Mouse (Mus musculus) megakaryocyte, embryonic 14.5 days (primary cell): Measurements from ENCODE around the gene Enox1. TPM values are rescaled to one million over a fixed set of nuclear protein-coding genes. Genes with fewer than 3 reads are reported as not detected.

Experiments used
- H3K27me3 ChIP-seq: replicated peaks from 2 replicates; pipeline ENCODE3; 2012; ENCODE audit warnings: inconsistent platforms
- H3K36me3 ChIP-seq: replicated peaks from 2 replicates; pipeline ENCODE3; 2012; ENCODE audit warnings: low read length, inconsistent platforms, mixed read lengths
- H3K4me1 ChIP-seq: 2 replicates; pipeline ENCODE4 v1.6.1; 2012; ENCODE audit warnings: inconsistent platforms
- H3K4me3 ChIP-seq: replicated peaks from 2 replicates; pipeline ENCODE3; 2012; ENCODE audit warnings: moderate library complexity, mild to moderate bottlenecking, inconsistent platforms
- H3K9me3 ChIP-seq: 2 replicates; pipeline ENCODE4 v1.6.1; 2012; ENCODE audit warnings: inconsistent platforms
- FLI1 ChIP-seq: IDR thresholded peaks from 2 replicates; pipeline ENCODE4 v1.6.1; 2012; ENCODE audit warnings: low read length, inconsistent platforms, mixed read lengths
- GATA1 ChIP-seq: IDR thresholded peaks from 3 replicates; pipeline ENCODE4 v1.6.1; 2012; ENCODE audit warnings: mixed read lengths, low read length, inconsistent platforms, borderline replicate concordance
- polyA plus RNA-seq: library from polyadenylated mRNA; stranded (reverse); fragments of >175 nt; gene quantifications from 2 replicates; pipeline ENCODE4 v1.2.3, GENCODE M21; 2012; ENCODE audit warnings: low replicate concordance; ENCODE audit not compliant: insufficient read depth

Enox1 gene
- polyA plus RNA-seq, 1 experiment, result 0.13 TPM

DNA sequence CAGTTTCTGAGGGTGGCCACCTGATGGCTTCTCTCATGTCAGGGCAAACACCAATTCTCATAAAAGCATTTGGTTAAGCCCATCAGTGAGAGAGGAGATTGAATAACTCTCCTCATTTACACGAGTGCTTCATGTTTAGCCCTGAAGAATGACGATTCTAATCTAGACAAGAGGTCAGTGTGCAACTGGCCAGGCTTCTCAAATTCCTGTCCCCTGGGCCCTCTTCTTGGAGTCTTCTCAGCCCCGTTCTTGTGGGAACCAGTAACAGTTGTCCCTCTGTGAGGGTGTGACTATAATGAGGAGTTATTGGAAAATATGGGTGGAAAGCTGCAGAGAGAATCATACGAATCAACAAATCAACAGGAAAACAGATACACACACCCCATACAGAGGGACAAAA lies 103.5 kb downstream of the Enox1 start:
- TF ChIP-seq GATA1 (no peak), FLI1 (no peak)
- Histone ChIP-seq H3K36me3 (no peaks in the 10 kb centered on the region), H3K27me3 (peaks cover 4% of the 10 kb centered on the region), H3K4me1 (peaks cover 4% of the 10 kb centered on the region), H3K4me3 (no peak overlapping the region), H3K9me3 (no peaks in the 10 kb centered on the region; the same call in 1 of the 2 replicates)

DNA sequence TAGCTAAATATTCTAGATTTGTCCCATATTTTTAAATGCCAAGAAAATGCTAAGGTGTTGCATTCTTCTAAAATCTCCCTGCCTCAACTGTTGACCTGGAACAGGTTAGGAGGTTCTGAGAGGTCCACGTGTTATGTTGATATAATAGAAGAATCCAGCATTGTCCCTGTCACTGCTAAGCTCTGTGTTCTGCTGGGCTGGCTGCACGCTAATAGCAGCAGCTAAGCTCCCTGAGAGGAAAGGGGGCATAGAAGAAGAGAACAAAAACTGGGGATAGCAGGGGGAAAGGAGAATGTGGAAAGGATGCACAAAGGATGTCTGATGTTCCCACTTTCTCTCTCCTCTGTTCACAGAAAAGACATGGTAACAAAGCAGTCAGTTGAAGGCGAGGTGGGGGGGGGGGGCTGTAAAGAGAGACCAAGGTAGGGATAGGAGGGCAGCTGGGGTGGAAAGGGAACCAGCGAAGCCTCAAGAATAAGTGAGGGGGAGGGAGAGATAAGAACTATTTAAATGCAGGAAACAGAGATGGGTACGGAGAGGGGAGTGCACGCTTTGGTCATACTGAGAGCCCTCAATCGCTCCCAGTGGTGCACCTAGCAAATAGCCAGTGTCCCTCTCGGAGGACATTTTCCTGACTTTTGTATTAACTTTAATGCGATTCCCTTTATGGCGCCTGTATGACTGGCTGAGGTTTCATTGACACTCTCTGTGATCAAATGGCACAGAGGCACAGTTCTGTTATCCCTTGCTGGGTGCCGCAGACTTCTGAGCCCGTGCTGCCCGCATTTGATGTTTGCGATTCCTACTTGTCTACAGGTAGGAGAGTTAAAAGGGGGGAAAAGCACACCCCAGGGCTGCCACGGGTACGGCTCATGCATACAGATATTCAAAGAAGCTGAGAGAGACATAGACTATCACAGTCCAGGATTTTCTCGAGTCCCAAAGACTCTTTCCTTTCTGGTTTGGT lies 110.5 kb downstream of the Enox1 start:
- no peak overlapping the region for H3K4me3 ChIP-seq
- H3K4me1 ChIP-seq, result no peaks in the 10 kb centered on the region; the same call in 1 of the 2 replicates
- H3K27me3 ChIP-seq, result peaks cover 3% of the 10 kb centered on the region
- TF ChIP-seq GATA1 (no peak), FLI1 (no peak)
- H3K36me3 ChIP-seq, result no peaks in the 10 kb centered on the region
- no peaks in the 10 kb centered on the region for H3K9me3 ChIP-seq

DNA sequence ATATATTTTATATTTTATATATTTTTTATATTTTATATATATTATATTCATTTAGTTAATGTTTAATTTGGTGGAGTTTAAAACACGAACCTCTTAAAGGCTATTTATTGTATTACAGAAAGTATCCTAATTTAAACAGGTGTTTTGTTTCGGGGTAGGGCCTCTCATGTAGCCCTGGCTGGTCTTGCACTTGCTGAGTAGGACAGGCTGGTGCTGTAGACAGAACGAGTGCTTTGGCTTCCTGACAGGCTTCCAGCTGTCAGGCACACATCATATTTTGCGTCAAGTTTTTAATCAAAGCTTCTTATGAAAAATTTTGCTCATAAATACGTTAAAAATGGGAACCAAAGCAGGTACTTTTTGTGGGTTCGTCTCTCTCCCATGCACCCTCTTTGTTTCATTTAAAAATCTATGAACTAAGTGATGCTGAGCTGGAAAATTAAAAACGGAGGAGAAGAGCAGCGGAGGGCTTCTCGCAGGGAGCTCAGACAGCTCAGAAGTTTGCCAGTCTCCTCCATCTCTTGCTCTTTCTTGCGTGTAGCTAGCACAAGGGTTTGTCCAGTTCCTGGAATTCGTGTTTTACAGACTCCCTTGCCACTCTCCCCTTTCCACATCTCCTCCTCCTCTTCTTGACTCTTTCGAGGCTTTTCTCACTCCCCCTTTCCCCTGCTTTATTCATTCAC lies 115.8 kb downstream of the Enox1 start:
- H3K9me3 ChIP-seq, result no peaks in the 10 kb centered on the region

DNA sequence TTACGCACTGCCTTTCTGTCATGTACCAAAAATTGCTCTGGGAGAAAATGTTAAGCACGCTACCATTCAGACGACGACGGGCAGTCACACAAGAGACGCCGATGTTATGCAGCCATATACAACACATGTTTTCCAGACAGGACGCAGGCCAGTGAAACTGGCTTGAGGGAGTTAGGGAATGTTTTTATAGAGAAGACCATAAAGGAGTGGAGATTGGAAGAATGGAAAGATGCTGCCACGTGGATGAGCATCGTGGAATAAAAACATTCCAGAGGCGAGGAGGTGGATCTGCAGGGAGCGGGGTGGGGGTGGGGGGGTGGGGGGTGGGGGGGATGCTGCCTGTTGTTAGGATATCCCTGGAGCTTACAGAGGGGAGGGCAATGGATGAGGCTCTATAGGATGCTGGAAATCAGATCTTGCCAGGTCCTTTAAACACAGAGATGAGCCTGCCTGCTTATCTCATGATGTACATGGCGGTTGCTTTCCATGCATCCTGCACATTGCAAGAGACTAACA lies 116.4 kb downstream of the Enox1 start:
- no peak for TF ChIP-seq GATA1
- no peak for TF ChIP-seq FLI1
- Histone ChIP-seq H3K4me3 (no peak overlapping the region), H3K4me1 (no peaks in the 10 kb centered on the region), H3K27me3 (no peaks in the 10 kb centered on the region), H3K36me3 (no peaks in the 10 kb centered on the region), H3K9me3 (no peaks in the 10 kb centered on the region)

More for the DNA sequence above, 115.8 kb downstream of the Enox1 start:
- Histone ChIP-seq H3K4me1 (no peaks in the 10 kb centered on the region), H3K27me3 (no peaks in the 10 kb centered on the region), H3K36me3 (no peaks in the 10 kb centered on the region), H3K4me3 (no peak overlapping the region)
- TF ChIP-seq FLI1 (no peak), GATA1 (no peak)

DNA sequence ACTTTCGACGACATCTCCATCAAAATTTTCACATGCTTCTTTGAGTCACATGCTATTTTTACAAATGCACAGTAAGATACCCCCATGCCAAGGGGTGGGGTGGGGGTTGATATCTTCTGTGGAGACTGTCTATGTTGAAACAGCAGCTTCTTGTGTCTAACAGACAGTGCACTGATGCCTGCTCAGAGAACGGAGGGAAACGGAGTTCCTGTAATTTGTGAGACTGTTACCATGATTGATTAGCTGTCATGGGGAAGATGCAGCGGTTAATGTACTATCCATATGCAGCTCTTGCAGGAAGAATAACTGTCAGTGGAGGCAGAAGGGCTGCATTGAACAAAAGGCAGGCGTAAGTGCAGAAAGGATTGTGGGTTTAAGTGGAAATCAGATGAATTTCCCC lies 117.2 kb downstream of the Enox1 start:
- Histone ChIP-seq H3K27me3 (no peaks in the 10 kb centered on the region), H3K9me3 (no peaks in the 10 kb centered on the region), H3K36me3 (no peaks in the 10 kb centered on the region), H3K4me3 (no peak overlapping the region), H3K4me1 (no peaks in the 10 kb centered on the region)
- TF ChIP-seq FLI1, result no peak
- TF ChIP-seq GATA1, result no peak

DNA sequence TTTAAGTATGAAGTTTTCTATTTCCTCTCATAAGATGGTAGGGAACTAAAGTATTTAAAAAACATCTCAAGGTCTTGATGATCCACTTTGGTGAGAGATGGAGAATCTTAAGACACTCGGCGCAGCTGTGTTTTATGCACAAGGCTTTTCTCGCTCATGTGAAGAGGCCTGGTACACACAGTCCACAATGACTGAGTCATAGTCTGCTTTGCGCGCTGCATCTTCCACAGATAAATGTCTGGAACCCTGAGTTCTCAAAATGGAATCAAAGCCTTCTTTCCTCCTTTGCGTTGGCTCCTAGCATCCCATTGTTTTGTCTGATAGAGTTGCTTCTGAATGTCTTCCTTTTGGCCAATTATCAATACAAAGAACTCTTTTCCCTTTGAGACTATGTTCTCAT lies 119.0 kb downstream of the Enox1 start:
- TF ChIP-seq FLI1 (no peak), GATA1 (no peak)
- no peaks in the 10 kb centered on the region for H3K9me3 ChIP-seq
- no peaks in the 10 kb centered on the region for H3K36me3 ChIP-seq
- H3K4me3 ChIP-seq, result no peak overlapping the region
- no peaks in the 10 kb centered on the region for H3K27me3 ChIP-seq
- H3K4me1 ChIP-seq, result no peaks in the 10 kb centered on the region

DNA sequence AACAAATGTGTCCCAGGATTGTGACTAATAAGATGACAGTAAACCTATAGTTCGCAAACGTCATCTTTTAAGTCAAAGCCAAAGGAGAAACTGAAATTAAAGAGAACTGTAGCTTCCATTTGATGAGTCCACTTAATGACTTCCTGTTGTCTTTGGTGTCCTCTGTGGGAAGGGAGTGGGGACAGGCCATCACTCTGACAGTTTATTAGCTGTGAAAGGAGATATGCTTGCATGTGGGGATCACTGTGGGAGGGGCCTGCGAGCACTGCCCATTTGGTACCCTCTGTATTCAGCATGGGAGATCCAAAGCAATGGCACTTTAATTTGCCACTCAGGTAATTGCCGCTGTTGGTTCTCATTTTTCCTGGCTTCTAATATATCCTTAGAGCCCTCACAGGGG lies 122.6 kb downstream of the Enox1 start:
- TF ChIP-seq GATA1 (no peak), FLI1 (no peak)
- H3K4me3 ChIP-seq, result no peak overlapping the region
- H3K27me3 ChIP-seq, result no peaks in the 10 kb centered on the region
- H3K9me3 ChIP-seq, result no peaks in the 10 kb centered on the region
- no peaks in the 10 kb centered on the region for H3K36me3 ChIP-seq
- no peaks in the 10 kb centered on the region for H3K4me1 ChIP-seq

DNA sequence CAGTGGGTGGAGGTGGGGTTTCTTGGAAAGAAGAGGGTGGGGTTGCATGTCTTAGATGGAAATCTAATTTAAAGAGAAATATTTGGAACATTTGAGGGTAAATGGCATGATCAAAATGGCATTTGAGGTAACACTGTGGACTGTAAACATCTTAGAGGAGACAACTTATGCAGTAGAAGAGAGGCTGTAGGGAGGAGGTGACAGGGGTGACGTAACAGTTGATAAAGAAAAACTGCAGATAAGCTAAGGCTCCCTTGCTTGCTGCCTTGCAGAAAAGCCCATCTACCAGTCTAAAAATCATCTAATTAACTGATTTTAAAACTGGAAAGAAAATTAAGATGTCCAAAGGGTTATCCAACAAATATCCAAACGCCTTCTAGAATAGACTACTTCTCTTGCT lies 123.9 kb downstream of the Enox1 start:
- Histone ChIP-seq H3K4me3 (no peak overlapping the region), H3K9me3 (no peaks in the 10 kb centered on the region)
- TF ChIP-seq FLI1, result no peak
- no peak for TF ChIP-seq GATA1

DNA sequence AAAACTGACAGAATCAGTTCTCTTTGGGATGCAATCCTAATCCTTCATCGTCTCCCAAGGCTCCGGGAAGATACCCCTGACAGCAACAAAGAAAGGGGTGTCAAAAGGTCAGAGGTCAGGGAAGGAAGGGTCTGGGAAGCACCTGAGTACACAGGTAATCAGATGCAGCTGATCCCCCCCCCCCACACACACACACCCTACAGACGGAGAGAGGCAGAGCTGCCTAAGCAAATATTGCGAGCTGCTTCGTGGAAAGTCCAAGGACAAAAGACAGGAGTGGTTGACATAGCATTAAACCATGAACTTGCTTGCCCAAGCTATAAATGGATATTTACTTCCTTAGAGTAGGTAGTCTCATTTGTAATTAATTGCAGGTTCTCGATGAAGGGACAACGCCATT lies 124.3 kb downstream of the Enox1 start:
- no peak for TF ChIP-seq GATA1
- TF ChIP-seq FLI1, result no peak
- H3K36me3 ChIP-seq, result no peaks in the 10 kb centered on the region
- no peaks in the 10 kb centered on the region for H3K9me3 ChIP-seq
- H3K4me1 ChIP-seq, result no peaks in the 10 kb centered on the region
- no peak overlapping the region for H3K4me3 ChIP-seq
- H3K27me3 ChIP-seq, result no peaks in the 10 kb centered on the region

More for the DNA sequence above, 123.9 kb downstream of the Enox1 start:
- Histone ChIP-seq H3K36me3 (no peaks in the 10 kb centered on the region), H3K4me1 (no peaks in the 10 kb centered on the region), H3K27me3 (no peaks in the 10 kb centered on the region)

DNA sequence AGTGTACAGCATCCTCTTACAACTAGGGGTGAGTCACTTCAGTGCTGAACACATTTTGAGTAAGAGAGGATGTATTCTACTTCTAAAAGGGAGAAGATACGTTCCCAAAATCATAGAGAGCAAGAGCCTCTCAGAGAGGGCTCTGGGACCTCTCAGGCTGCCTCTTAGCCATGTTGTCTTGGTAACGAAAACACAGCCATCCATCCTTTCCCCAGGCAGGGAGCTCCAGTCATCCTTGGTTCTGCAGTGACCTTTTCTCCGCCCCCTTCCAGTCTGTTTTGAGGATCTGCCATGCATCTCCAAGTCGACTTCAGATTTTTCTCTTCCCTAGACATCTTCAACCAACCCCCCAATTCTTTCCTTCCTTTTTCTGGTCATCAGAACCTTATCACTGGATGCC lies 127.4 kb downstream of the Enox1 start:
- H3K36me3 ChIP-seq, result no peaks in the 10 kb centered on the region
- H3K9me3 ChIP-seq, result 0 out of 2 replicates have a peak, but pooled peaks cover 6% of the 10 kb centered on the region
- no peaks in the 10 kb centered on the region for H3K27me3 ChIP-seq
- H3K4me3 ChIP-seq, result no peak overlapping the region
- H3K4me1 ChIP-seq, result no peaks in the 10 kb centered on the region
- no peak for TF ChIP-seq GATA1
- TF ChIP-seq FLI1, result no peak
